Mouse (Mus musculus) liver, adult 2 months (tissue): ENCODE results near the gene Gabrq. TPM values are rescaled to one million over a fixed set of nuclear protein-coding genes. Genes with fewer than 3 reads are reported as not detected.

Experiments used
- DNase-seq: peaks from one replicate; pipeline ENCODE4 v3.0.0-alpha.2; 2011; ENCODE audit warnings: low read depth, low spot score; ENCODE audit errors: extremely low read depth
- H3K27ac ChIP-seq: fragments of 200-500 bp; replicated peaks from 2 replicates; pipeline ENCODE4 v1.5.1; 2012; ENCODE audit warnings: low read depth, mild to moderate bottlenecking, control low read depth, inconsistent platforms, low read length; ENCODE audit not compliant: insufficient read depth
- H3K27me3 ChIP-seq: fragments of 200-500 bp; 2 replicates; pipeline ENCODE4 v1.6.1; 2012; ENCODE audit warnings: mild to moderate bottlenecking, moderate library complexity, low read length, inconsistent platforms; ENCODE audit not compliant: control insufficient read depth, insufficient read depth
- H3K36me3 ChIP-seq: fragments of 200-500 bp; 2 replicates; pipeline ENCODE4 v1.6.1; 2012; ENCODE audit warnings: low read length, inconsistent platforms; ENCODE audit not compliant: control insufficient read depth, insufficient read depth
- H3K4me1 ChIP-seq: fragments of 200-500 bp; 2 replicates; pipeline ENCODE4 v1.6.1; 2011; ENCODE audit warnings: low read length; ENCODE audit not compliant: control insufficient read depth, insufficient read depth
- H3K4me3 ChIP-seq: fragments of 200-500 bp; 2 replicates; pipeline ENCODE4 v1.5.1; 2011; ENCODE audit warnings: low read depth, mild to moderate bottlenecking, control low read depth, low read length, moderate library complexity; ENCODE audit not compliant: insufficient read depth
- H3K79me2 ChIP-seq: fragments of 200-500 bp; 2 replicates; pipeline ENCODE4 v1.6.1; 2012; ENCODE audit warnings: inconsistent platforms, mild to moderate bottlenecking, low read length, moderate library complexity; ENCODE audit not compliant: control insufficient read depth, insufficient read depth
- H3K9ac ChIP-seq: fragments of 200-500 bp; 2 replicates; pipeline ENCODE4 v1.6.1; 2012; ENCODE audit warnings: low read depth, mild to moderate bottlenecking, control low read depth, inconsistent platforms, low read length
- CTCF ChIP-seq: fragments of 200-500 bp; IDR thresholded peaks from 2 replicates; pipeline ENCODE4 v1.5.1; 2011; ENCODE audit warnings: low read depth, low read length, control low read depth
- POLR2A ChIP-seq: fragments of 200-500 bp; IDR thresholded peaks from 2 replicates; pipeline ENCODE4 v1.6.1; 2011; ENCODE audit warnings: low read length, control low read depth; ENCODE audit not compliant: insufficient read depth; ENCODE audit errors: extremely low read depth
- WGBS: fragments of 180-500 bp; shearing (Covaris S2); methylation state at CpG from one replicate; pipeline ENCODE4 v1.1.7; 2018; 5-methylcytosine and 5-hydroxymethylcytosine counted together
- polyA plus RNA-seq: library from polyadenylated mRNA; depleted of rRNA; stranded (reverse); fragments of >200 nt; gene quantifications from 2 replicates; pipeline ENCODE4 v1.2.3, GENCODE M21; 2012; rRNA removed
- total RNA-seq: library from RNA; depleted of rRNA; stranded (reverse); fragments of >200 nt; gene quantifications from 2 replicates; pipeline ENCODE4 v1.2.3, GENCODE M21; 2014; rRNA removed

Gene Gabrq
- 0.09 and 0.20 TPM in 2 replicates for total RNA-seq
- 0.02 TPM in 1 of 2 replicates, not detected in the other for polyA plus RNA-seq

GRCm38 (mm10) chrX:72824776-72825588 is at the start of gene Gabrq:
TSS of gene Gabrq (plus strand) at chrX:72825178.
- Histone ChIP-seq H3K9ac (no peak within 1 kb of the TSS), H3K4me1 (no peaks in the 10 kb centered on the region), H3K4me3 (no peak within 1 kb of the TSS), H3K79me2 (no peaks in the 10 kb centered on the region), H3K27me3 (no peaks in the 10 kb centered on the region), H3K27ac (no peak within 1 kb of the TSS), H3K36me3 (no peaks in the 10 kb centered on the region)
- DNase-seq: no peak
- 5% methylated on average over 39 of the region's 43 CpGs for WGBS
- TF ChIP-seq CTCF (no peak), POLR2A (no peak)

- no peak for DNase-seq
- Histone ChIP-seq H3K79me2 (no peaks in the 10 kb centered on the region), H3K27ac (no peak overlapping the region), H3K4me1 (no peaks in the 10 kb centered on the region), H3K27me3 (no peaks in the 10 kb centered on the region), H3K9ac (no peak overlapping the region), H3K36me3 (no peaks in the 10 kb centered on the region), H3K4me3 (no peak overlapping the region)
- WGBS: 25% methylated on average over 1 of the region's 1 CpGs
- TF ChIP-seq POLR2A (no peak), CTCF (no peak)
Measured at GRCm38 (mm10) chrX:72788773-72789557, 36.0 kb upstream of the Gabrq start.

- no peak for TF ChIP-seq CTCF
- no peak for TF ChIP-seq POLR2A
- H3K9ac ChIP-seq: no peak overlapping the region
- no peaks in the 10 kb centered on the region for H3K27me3 ChIP-seq
- H3K36me3 ChIP-seq: no peaks in the 10 kb centered on the region
- H3K4me3 ChIP-seq: no peak overlapping the region
- H3K27ac ChIP-seq: no peak overlapping the region
- H3K79me2 ChIP-seq: no peaks in the 10 kb centered on the region
- no peaks in the 10 kb centered on the region for H3K4me1 ChIP-seq
- DNase-seq: no peak
Measured at GRCm38 (mm10) chrX:72789558-72789871, 35.5 kb upstream of the Gabrq start.

GRCm38 (mm10) chrX:72819594-72819993 is 5.4 kb upstream of the Gabrq start:
- 3% methylated on average over 5 of the region's 5 CpGs for WGBS
- H3K4me1 ChIP-seq: no peaks in the 10 kb centered on the region
- no peak for TF ChIP-seq POLR2A
- TF ChIP-seq CTCF: peak; percentile 76
- no peaks in the 10 kb centered on the region for H3K79me2 ChIP-seq
- no peak overlapping the region for H3K9ac ChIP-seq
- no peaks in the 10 kb centered on the region for H3K27me3 ChIP-seq
- H3K4me3 ChIP-seq: no peak overlapping the region
- no peaks in the 10 kb centered on the region for H3K36me3 ChIP-seq
- peak; percentile 22 for DNase-seq
- H3K27ac ChIP-seq: no peak overlapping the region

GRCm38 (mm10) chrX:72823310-72823709 is 1.7 kb upstream of the Gabrq start:
- no peaks in the 10 kb centered on the region for H3K27me3 ChIP-seq
- H3K4me3 ChIP-seq: no peak overlapping the region
- H3K36me3 ChIP-seq: no peaks in the 10 kb centered on the region
- no peak for TF ChIP-seq CTCF
- no peak for TF ChIP-seq POLR2A
- no peak for DNase-seq
- no peak overlapping the region for H3K27ac ChIP-seq
- H3K9ac ChIP-seq: no peak overlapping the region
- 66% methylated on average over 2 of the region's 2 CpGs for WGBS
- H3K4me1 ChIP-seq: no peaks in the 10 kb centered on the region
- no peaks in the 10 kb centered on the region for H3K79me2 ChIP-seq

GRCm38 (mm10) chrX:72825589-72825905 is 569 bp downstream of the Gabrq start:
- no peak overlapping the region for H3K27ac ChIP-seq
- TF ChIP-seq POLR2A: no peak
- TF ChIP-seq CTCF: no peak
- no peaks in the 10 kb centered on the region for H3K36me3 ChIP-seq
- no peaks in the 10 kb centered on the region for H3K4me1 ChIP-seq
- WGBS: 37% methylated on average over 7 of the region's 7 CpGs
- no peak overlapping the region for H3K9ac ChIP-seq
- DNase-seq: no peak
- no peaks in the 10 kb centered on the region for H3K79me2 ChIP-seq
- no peak overlapping the region for H3K4me3 ChIP-seq
- H3K27me3 ChIP-seq: no peaks in the 10 kb centered on the region

Other genes starting within 250 kb of the Gabrq start
- 1.1 and 1.3 TPM in 2 replicates for gene Gabra3, start 168.3 kb upstream of the Gabrq start, total RNA-seq
- 0.30 and 0.54 TPM in 2 replicates for gene Gabra3, start 168.3 kb upstream of the Gabrq start, polyA plus RNA-seq
- gene Cetn2, start 93.2 kb downstream of the Gabrq start, total RNA-seq: 14.6 and 19.4 TPM in 2 replicates
- gene Cetn2, start 93.2 kb downstream of the Gabrq start, polyA plus RNA-seq: 3.2 and 3.9 TPM in 2 replicates
- gene Nsdhl, start 93.4 kb downstream of the Gabrq start, total RNA-seq: 26.0 and 35.0 TPM in 2 replicates
- gene Nsdhl, start 93.4 kb downstream of the Gabrq start, polyA plus RNA-seq: 51.8 and 61.0 TPM in 2 replicates
- gene Zfp185, start 162.2 kb downstream of the Gabrq start, total RNA-seq: 0.13 and 0.18 TPM in 2 replicates
- 0.07 and 0.15 TPM in 2 replicates for gene Zfp185, start 162.2 kb downstream of the Gabrq start, polyA plus RNA-seq
- gene Pnma5, start 211.9 kb downstream of the Gabrq start, total RNA-seq: not detected in 2 replicates
- not detected in 2 replicates for gene Pnma5, start 211.9 kb downstream of the Gabrq start, polyA plus RNA-seq
- not detected in 2 replicates for gene Pnma3, start 239.6 kb downstream of the Gabrq start, total RNA-seq
- not detected in 2 replicates for gene Pnma3, start 239.6 kb downstream of the Gabrq start, polyA plus RNA-seq